ENCODE assay signal across 8 mouse cellular contexts in the genomic region with DNA sequence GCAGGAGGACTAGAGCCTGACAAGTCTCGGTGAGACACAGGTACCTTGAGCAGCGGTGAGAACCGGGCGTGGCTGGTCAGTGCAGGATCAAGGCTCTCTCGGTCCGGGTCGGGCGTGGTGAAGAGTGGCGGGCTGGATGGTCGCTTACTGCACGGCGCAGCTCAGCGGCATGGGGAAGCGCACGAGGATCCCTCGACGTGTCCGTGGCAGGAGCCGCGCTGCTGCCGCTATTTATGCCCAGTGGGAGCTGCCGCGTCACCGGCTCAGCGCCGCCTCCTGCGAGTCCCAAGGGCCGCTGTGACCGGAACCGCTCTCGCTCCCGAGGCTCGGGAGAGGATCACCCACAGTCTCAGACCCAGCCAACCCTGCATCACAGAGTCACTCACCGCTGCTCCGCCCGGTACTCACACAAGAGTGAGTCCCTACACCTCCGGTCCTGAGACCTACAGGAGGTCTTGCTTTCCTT. TPM values are rescaled to one million over a fixed set of nuclear protein-coding genes. Genes with fewer than 3 reads are reported as not detected.
A peak's percentile ranks its signal among the peaks of the same experiment; 100 is the strongest.
DNase-seq lines count a peak whose midpoint lies in the region; ATAC-seq and TF ChIP-seq lines count a peak whose summit lies in the region.

A gene (minus strand): TSS at position 277 of the 466 bp plus-strand sequence.

- H3K27ac ChIP-seq in forebrain, postnatal 0 days (ENCODE audit: low read depth, low read length): no peak within 1 kb of the TSS
- no peak within 1 kb of the TSS for H3K27ac ChIP-seq in intestine, postnatal 0 days (ENCODE audit: low read depth, low read length)

- peaks cover 9% of the 10 kb centered on the region for H3K27me3 ChIP-seq in forebrain, postnatal 0 days (ENCODE audit: insufficient read depth, low read length)
- peaks cover 29% of the 10 kb centered on the region for H3K27me3 ChIP-seq in intestine, postnatal 0 days (replicated peaks; ENCODE audit: control insufficient read depth, insufficient read depth, low read length)

- 3% methylated on average over 37 of the region's 37 CpGs for whole genome bisulfite sequencing in forebrain, postnatal 0 days
- WGBS in intestine, postnatal 0 days: 2% methylated on average over 37 of the region's 37 CpGs

- peak within 1 kb of the TSS; percentile 49 for H3K4me2 ChIP-seq in forebrain, postnatal 0 days (ENCODE audit: low read depth)
- peak within 1 kb of the TSS; percentile 55 for H3K4me2 ChIP-seq in intestine, postnatal 0 days (replicated peaks; ENCODE audit: low read depth)

- no peaks in the 10 kb centered on the region for H3K36me3 ChIP-seq in forebrain, postnatal 0 days (ENCODE audit: insufficient read depth)
- H3K36me3 ChIP-seq in intestine, postnatal 0 days (ENCODE audit: control insufficient read depth, insufficient read depth): no peaks in the 10 kb centered on the region

- H3K9ac ChIP-seq in forebrain, postnatal 0 days: peak within 1 kb of the TSS; percentile 31
- H3K9ac ChIP-seq in intestine, postnatal 0 days (ENCODE audit: low read depth, low read length): no peak within 1 kb of the TSS

- TF ChIP-seq CTCF in forebrain, postnatal 0 days (IDR thresholded peaks at IDR 0.05; ENCODE audit: low read depth): no peak
- TF ChIP-seq CTCF in intestine, postnatal 0 days (IDR thresholded peaks at IDR 0.05; ENCODE audit: low read depth): no peak

- peak; percentile 53 for ATAC-seq in forebrain, postnatal 0 days
- 0 out of 2 replicates have a peak, but pooled peaks have one; percentile 34 for ATAC-seq in intestine, postnatal 0 days

- no peaks in the 10 kb centered on the region for H3K9me3 ChIP-seq in forebrain, postnatal 0 days (ENCODE audit: low read length)
- H3K9me3 ChIP-seq in intestine, postnatal 0 days (ENCODE audit: control insufficient read depth): no peaks in the 10 kb centered on the region

- 0 out of 2 replicates have a peak, but pooled peaks cover 5% of the 10 kb centered on the region for H3K4me1 ChIP-seq in forebrain, postnatal 0 days (ENCODE audit: insufficient read depth)
- H3K4me1 ChIP-seq in intestine, postnatal 0 days (replicated peaks; ENCODE audit: control insufficient read depth, insufficient read depth, low read length): no peaks in the 10 kb centered on the region

- H3K4me3 ChIP-seq in forebrain, postnatal 0 days (ENCODE audit: low read depth, low read length): peak within 1 kb of the TSS; percentile 23
- peak within 1 kb of the TSS; percentile 19 for H3K4me3 ChIP-seq in intestine, postnatal 0 days (ENCODE audit: low read depth, low read length)

- peak; percentile 8 to 19 for DNase-seq in cerebellum, postnatal 25 days
- no peak for DNase-seq in cerebellum, adult 18-20 months
- DNase-seq in Muller cell, postnatal 12 days (ENCODE audit: inconsistent ontology term): peak; percentile 35
- peak; percentile 42 for DNase-seq in forebrain, postnatal 0 days
- peak; percentile 42 to 57 for DNase-seq in lung, postnatal 4 days
- peak; percentile 28 for DNase-seq in right cerebral cortex, postnatal 4 days
- DNase-seq in layer of hippocampus, adult 18-20 months (ENCODE audit: low spot score in 2 of 2): no peak

RNA-seq across cellular contexts. Expression of the gene that starts here (rescaled TPM):
- 2.0 and 2.1 TPM in 2 replicates for total RNA-seq in forebrain, postnatal 0 days (2014; rRNA removed)
- 14.1 and 21.9 TPM in 2 replicates for polyA plus RNA-seq in forebrain, postnatal 0 days (2015; fragmentation: Nextera tagmentation; extraction: Ambion mirVana)
- 38.7 and 42.3 TPM in 2 replicates for polyA plus RNA-seq in intestine, postnatal 0 days (2015; fragmentation: Nextera tagmentation; extraction: Ambion mirVana)
- 1 to 10 TPM in 1 of 2 experiments, under 1 TPM in 1; 0.69 to 1.2 TPM for total RNA-seq in layer of hippocampus, adult 18-20 months (2021)

Comparison
In these comparisons a context has a peak if more than half of its experiments do, and no peak if none do; other contexts are left out.
1. DNase-seq: peak in cerebellum, postnatal 25 days (2 of 2), Muller cell, postnatal 12 days (single experiment), forebrain, postnatal 0 days (single experiment), lung, postnatal 4 days (2 of 2) and right cerebral cortex, postnatal 4 days (single experiment); none in cerebellum, adult 18-20 months (0 of 2) and layer of hippocampus, adult 18-20 months (0 of 2).